Mouse (Mus musculus) midbrain, embryonic 16.5 days (tissue): ENCODE data around the gene Pcnx3. TPM values are rescaled to one million over a fixed set of nuclear protein-coding genes. Genes with fewer than 3 reads are reported as not detected.

Source experiments
- ATAC-seq: fragments of 200-750 bp; cut with Nextera tagmentation; 2 replicates; pipeline ENCODE4 v1.8.0; 2017; ENCODE audit warnings: moderate TSS enrichment
- H3K27ac ChIP-seq: fragments of 300-500 bp; sonication (generic); 2 replicates; pipeline ENCODE4 v1.5.1; 2014; ENCODE audit warnings: mild to moderate bottlenecking, low read length, mixed read lengths
- H3K27me3 ChIP-seq: fragments of 300-500 bp; sonication (generic); 2 replicates; pipeline ENCODE4 v1.6.1; 2014; ENCODE audit warnings: low read depth, low read length, mixed read lengths; ENCODE audit not compliant: control insufficient read depth, insufficient read depth
- H3K36me3 ChIP-seq: fragments of 300-500 bp; sonication (generic); 2 replicates; pipeline ENCODE4 v1.6.1; 2014; ENCODE audit warnings: mild to moderate bottlenecking, low read length, moderate library complexity, mixed read lengths; ENCODE audit not compliant: control insufficient read depth, insufficient read depth
- H3K4me1 ChIP-seq: fragments of 300-500 bp; sonication (generic); 2 replicates; pipeline ENCODE4 v1.6.1; 2014; ENCODE audit warnings: mild to moderate bottlenecking, low read length, mixed read lengths; ENCODE audit not compliant: control insufficient read depth, insufficient read depth
- H3K4me2 ChIP-seq: fragments of 300-500 bp; sonication (generic); 2 replicates; pipeline ENCODE4 v1.6.1; 2014; ENCODE audit warnings: mild to moderate bottlenecking, low read length, mixed read lengths
- H3K4me3 ChIP-seq: fragments of 300-500 bp; sonication (generic); 2 replicates; pipeline ENCODE4 v1.5.1; 2014; ENCODE audit warnings: low read depth, mild to moderate bottlenecking, low read length, moderate library complexity, mixed read lengths
- H3K9ac ChIP-seq: fragments of 300-500 bp; sonication (generic); 2 replicates; pipeline ENCODE4 v1.6.1; 2014; ENCODE audit warnings: low read depth, low read length, mixed read lengths
- H3K9me3 ChIP-seq: fragments of 300-500 bp; sonication (generic); replicated peaks from 2 replicates; pipeline ENCODE4 v1.6.1; 2014; ENCODE audit warnings: mild to moderate bottlenecking, low read length, mixed read lengths; ENCODE audit not compliant: control insufficient read depth, poor library complexity, severe bottlenecking
- WGBS: fragments of 180-500 bp; shearing (Covaris S2); extraction: QIAGEN DNeasy Blood & Tissue Kit; methylation state at CpG from one replicate; pipeline ENCODE4 v1.1.7; 2014; 5-methylcytosine and 5-hydroxymethylcytosine counted together
- polyA plus RNA-seq: library from polyadenylated mRNA; unstranded; fragments of >200 nt; fragmentation: Nextera tagmentation; extraction: Ambion mirVana; gene quantifications from 2 replicates; pipeline ENCODE4 v1.2.1, GENCODE M21; 2015

Pcnx3 gene
- polyA plus RNA-seq, 1 experiment from 2014 or later, result 23.9 TPM

GRCm38 (mm10) chr19:5652570-5652969 is 36.1 kb downstream of the Pcnx3 start:
- H3K27me3 ChIP-seq, result peaks cover 28% of the 10 kb centered on the region
- H3K36me3 ChIP-seq, result peaks cover 2% of the 10 kb centered on the region; the same call in 1 of the 2 replicates
- no peak overlapping the region for H3K4me2 ChIP-seq
- 80% methylated on average over 6 of the region's 6 CpGs for WGBS
- H3K4me1 ChIP-seq, result peaks cover 21% of the 10 kb centered on the region
- H3K9me3 ChIP-seq, result no peaks in the 10 kb centered on the region
- H3K9ac ChIP-seq, result no peak overlapping the region
- no peak overlapping the region for H3K4me3 ChIP-seq
- no peak overlapping the region for H3K27ac ChIP-seq
- ATAC-seq, result no peak

DNA sequence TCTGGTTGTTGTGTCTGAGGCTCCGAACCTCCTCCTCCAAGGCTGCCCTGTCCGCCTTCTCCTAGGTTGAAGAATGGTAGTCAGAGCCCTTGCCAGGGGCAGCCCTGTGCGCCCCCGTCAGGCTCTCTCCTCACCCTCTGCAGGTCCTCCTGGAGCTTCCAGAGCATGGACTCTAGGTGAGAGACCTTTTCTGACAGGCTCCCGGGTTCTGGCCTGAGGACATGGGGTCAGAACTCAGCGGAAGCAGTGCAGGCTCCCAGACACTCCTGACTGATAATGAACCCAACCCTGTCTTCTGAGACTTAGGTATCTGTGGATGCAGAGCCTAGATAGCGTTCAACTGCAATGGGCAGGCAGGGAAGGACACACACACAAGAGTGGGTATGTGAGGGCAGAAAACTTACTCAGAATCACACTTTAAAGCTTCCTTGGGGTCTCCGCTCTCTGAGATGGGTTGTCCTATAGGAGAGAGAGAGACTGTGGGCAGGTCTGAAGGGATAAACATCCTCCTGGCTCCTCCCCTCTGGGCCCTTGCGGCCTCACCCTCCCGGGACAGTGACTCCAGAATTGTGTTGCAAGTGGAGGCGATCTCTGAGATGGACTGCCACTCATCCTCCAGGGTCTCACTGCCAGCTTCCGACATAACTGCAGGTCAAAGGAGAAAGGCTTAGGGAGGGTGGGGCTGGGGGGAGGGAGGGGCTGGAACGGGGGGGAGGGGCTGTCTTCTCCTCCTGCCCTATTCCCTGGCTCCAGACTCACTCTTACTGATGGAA is 37.0 kb downstream of the Pcnx3 start:
- Histone ChIP-seq H3K4me3 (no peak overlapping the region), H3K27ac (no peak overlapping the region), H3K9ac (no peak overlapping the region), H3K9me3 (no peaks in the 10 kb centered on the region), H3K4me2 (no peak overlapping the region), H3K4me1 (peaks cover 21% of the 10 kb centered on the region), H3K27me3 (peaks cover 28% of the 10 kb centered on the region), H3K36me3 (peaks cover 11% of the 10 kb centered on the region; the same call in 1 of the 2 replicates)
- no peak for ATAC-seq
- WGBS, result 50% methylated on average over 13 of the region's 13 CpGs

DNA sequence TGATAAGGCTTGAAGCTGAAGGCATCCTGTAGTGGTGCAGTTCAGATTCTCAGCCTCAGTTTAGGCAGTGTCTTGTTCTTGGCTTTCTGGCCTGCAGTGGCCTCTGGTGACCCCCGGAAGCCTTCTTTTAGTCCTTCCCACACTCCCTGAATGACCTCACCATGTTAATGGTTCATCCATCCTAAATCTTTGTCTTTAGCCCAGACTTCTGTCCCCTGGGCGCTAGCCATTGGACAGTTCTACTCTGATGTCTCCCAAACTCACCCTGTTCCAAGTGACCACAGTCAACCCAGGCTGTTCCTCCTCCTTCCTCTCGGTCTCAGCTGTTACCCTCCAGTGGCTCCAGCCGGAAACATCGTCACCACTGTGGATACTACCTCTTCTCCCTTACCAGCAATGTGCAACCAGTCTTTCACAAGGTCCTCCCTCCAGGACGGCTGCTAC is 39.4 kb downstream of the Pcnx3 start:
- no peaks in the 10 kb centered on the region for H3K9me3 ChIP-seq
- H3K36me3 ChIP-seq, result peaks cover 27% of the 10 kb centered on the region
- ATAC-seq, result peak; percentile 6; the same call in 1 of the 2 replicates
- H3K27ac ChIP-seq, result peak overlapping the region; percentile 79
- WGBS, result 71% methylated on average over 6 of the region's 6 CpGs
- peaks cover 10% of the 10 kb centered on the region for H3K27me3 ChIP-seq
- peak overlapping the region; percentile 31 for H3K4me3 ChIP-seq
- H3K9ac ChIP-seq, result peak overlapping the region; percentile 68
- peak overlapping the region; percentile 66 for H3K4me2 ChIP-seq
- H3K4me1 ChIP-seq, result peaks cover 20% of the 10 kb centered on the region

GRCm38 (mm10) chr19:5648401-5649297 is 40.1 kb downstream of the Pcnx3 start:
- H3K9me3 ChIP-seq, result no peaks in the 10 kb centered on the region
- H3K4me1 ChIP-seq, result peaks cover 14% of the 10 kb centered on the region
- H3K36me3 ChIP-seq, result peaks cover 30% of the 10 kb centered on the region
- peaks cover 4% of the 10 kb centered on the region for H3K27me3 ChIP-seq
- peak overlapping the region; percentile 68 for H3K9ac ChIP-seq
- H3K27ac ChIP-seq, result peak overlapping the region; percentile 79
- H3K4me3 ChIP-seq, result peak overlapping the region; percentile 31
- WGBS, result 14% methylated on average over 26 of the region's 26 CpGs
- ATAC-seq, result peak; percentile 86
- peak overlapping the region; percentile 66 for H3K4me2 ChIP-seq

DNA sequence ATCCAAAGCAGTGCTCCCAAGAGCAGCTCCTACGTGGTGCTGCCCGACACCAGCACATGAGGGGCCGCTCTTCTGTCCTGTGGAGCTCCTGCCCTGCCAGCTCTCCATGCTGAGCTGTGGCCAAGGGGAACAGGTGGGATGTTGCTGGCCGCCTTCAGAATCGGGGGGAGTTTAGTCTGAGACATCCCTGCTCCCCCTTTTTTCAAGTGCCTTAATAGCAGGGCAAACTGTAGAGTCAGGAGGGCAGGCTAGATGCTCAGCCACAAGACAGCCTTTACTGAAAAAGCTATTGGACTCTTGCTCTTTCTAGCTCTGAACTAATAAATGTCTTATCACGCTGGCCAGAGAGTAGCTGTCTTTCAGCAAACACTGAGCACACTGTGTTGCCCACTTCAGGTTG is 40.9 kb downstream of the Pcnx3 start:
- Histone ChIP-seq H3K27me3 (no peaks in the 10 kb centered on the region; the same call in 1 of the 2 replicates), H3K9ac (no peak overlapping the region), H3K9me3 (no peaks in the 10 kb centered on the region), H3K4me2 (no peak overlapping the region), H3K4me3 (no peak overlapping the region), H3K4me1 (peaks cover 11% of the 10 kb centered on the region), H3K36me3 (peaks cover 33% of the 10 kb centered on the region), H3K27ac (peak overlapping the region; percentile 5; the same call in 1 of the 2 replicates)
- ATAC-seq, result no peak
- 95% methylated on average over 6 of the region's 6 CpGs for WGBS

DNA sequence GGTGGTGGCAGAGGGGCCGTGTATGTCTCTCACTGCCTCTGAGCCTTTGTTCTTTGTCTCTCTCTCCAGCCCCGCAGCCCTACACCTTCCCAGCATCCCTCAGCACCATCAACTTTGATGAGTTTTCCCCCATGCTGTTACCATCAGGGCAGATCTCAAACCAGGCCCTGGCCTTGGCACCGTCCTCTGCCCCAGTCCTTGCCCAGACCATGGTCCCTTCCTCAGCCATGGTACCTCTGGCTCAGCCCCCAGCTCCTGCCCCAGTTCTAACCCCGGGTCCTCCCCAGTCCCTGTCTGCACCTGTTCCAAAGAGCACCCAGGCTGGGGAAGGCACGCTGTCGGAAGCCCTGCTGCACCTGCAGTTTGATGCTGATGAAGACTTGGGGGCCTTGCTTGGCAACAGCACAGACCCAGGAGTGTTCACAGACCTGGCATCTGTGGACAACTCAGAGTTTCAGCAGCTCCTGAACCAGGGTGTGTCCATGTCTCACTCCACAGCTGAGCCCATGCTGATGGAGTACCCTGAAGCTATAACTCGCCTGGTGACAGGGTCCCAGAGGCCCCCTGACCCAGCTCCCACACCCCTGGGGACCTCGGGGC is 41.9 kb downstream of the Pcnx3 start:
- Histone ChIP-seq H3K4me1 (peaks cover 11% of the 10 kb centered on the region), H3K4me3 (no peak overlapping the region), H3K27me3 (no peaks in the 10 kb centered on the region), H3K9ac (no peak overlapping the region), H3K36me3 (peaks cover 42% of the 10 kb centered on the region), H3K4me2 (no peak overlapping the region), H3K9me3 (no peaks in the 10 kb centered on the region), H3K27ac (no peak overlapping the region)
- ATAC-seq, result no peak
- 90% methylated on average over 8 of the region's 8 CpGs for WGBS

- peaks cover 11% of the 10 kb centered on the region for H3K4me1 ChIP-seq
- no peak for ATAC-seq
- peaks cover 57% of the 10 kb centered on the region for H3K36me3 ChIP-seq
- WGBS, result 93% methylated on average over 9 of the region's 9 CpGs
- H3K9me3 ChIP-seq, result no peaks in the 10 kb centered on the region
- H3K4me2 ChIP-seq, result no peak overlapping the region
- H3K9ac ChIP-seq, result no peak overlapping the region
- no peaks in the 10 kb centered on the region for H3K27me3 ChIP-seq
- no peak overlapping the region for H3K4me3 ChIP-seq
- H3K27ac ChIP-seq, result no peak overlapping the region
Measured at GRCm38 (mm10) chr19:5645280-5645679, 43.4 kb downstream of the Pcnx3 start.

GRCm38 (mm10) chr19:5641641-5642040 is 47.1 kb downstream of the Pcnx3 start:
- Histone ChIP-seq H3K4me3 (no peak overlapping the region), H3K9ac (no peak overlapping the region), H3K36me3 (peaks cover 55% of the 10 kb centered on the region), H3K4me2 (no peak overlapping the region), H3K27ac (no peak overlapping the region), H3K9me3 (no peaks in the 10 kb centered on the region), H3K4me1 (peaks cover 15% of the 10 kb centered on the region), H3K27me3 (no peaks in the 10 kb centered on the region)
- ATAC-seq, result no peak
- WGBS, result 90% methylated on average over 8 of the region's 8 CpGs
